Mouse (Mus musculus): Measurements from ENCODE around the gene Ccdc90b.
A peak's percentile ranks its signal among the peaks of the same experiment; 100 is the strongest.

Ccdc90b gene

DNA sequence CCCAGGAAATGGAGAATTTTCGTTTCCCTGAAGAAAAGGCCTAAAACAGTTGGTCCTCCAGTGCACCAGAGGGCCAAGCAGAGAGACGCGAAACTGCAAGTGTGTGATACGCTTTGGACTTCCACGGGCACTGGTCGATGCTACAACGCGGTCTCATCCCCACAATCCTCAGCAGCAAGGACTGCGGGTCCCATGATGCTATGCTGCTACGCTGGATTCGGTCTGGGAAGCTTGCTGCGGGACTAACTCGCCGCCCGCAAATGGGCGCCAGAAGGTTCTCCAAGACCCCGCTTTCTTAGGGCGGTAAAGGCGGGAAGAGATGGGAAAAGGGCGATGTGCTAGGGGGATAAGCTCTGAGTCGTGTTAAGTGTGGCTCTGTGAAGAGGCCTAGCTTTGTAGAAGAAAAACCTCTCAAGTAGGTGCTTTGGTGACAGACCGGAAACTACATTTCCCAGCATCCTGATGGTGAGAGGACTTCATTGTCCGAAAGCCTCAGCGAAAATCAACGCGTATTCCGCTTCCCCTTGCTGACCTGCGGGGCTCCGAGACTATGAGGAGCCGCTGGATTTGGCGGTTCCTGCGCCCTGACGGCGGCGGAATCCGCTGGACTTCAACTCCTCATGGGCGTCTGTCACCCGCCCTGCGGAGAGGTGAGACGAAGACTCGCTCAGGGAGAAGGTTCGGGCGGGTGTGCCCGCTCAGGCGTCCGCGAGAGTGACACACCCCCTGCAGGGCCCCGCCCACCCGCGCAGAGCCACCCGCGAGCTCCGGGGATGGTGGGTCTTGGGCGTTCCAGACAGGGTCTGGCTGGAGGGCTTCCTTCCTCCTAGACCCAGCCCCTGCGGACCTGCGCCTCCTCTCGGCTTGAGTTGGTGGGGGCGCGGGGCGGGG lies at the start of gene Ccdc90b:
Gene Ccdc90b (plus strand): TSS at position 164 of the 891 bp plus-strand sequence.
- DNase-seq: peak; percentile 94

DNA sequence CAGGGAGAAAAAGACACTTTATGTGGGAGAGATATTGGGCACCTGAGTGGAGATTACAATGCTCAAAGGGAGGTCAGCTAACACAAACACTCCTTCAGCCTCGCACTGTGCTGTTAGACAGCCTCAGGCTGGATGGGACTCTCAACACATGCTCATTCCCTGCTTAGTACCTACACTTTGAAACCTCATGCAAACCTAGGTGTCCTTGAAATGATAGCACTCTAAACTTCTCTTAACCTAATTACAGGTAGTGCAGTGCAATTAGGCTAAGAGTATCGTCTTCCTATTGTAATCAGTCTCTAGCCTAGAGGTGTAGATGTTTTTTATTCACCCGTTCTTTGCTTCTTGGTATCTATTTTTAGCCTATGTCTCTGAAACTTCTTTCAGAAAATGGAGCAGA lies 40.6 kb upstream of the Ccdc90b start:
- no peak for DNase-seq

DNA sequence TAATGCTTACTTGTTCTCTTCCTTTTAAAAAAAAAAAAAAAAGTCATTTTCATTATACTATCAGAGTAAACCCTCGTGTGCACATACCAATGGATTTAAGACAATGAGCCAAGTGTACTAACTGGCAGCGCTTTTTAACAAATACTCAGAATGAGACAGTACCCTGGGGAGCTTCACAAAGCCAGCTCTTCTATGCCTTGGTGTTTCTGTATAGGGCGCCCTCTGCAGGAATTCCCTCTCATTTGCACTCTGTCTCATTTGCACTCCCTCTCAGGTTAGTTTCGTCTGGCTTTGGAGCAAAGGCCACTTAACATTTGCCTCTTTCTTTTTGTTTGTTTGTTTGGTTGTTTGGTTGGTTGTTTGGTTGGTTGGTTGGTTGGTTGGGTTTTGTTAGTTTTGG lies 40.1 kb upstream of the Ccdc90b start:
- no peak for DNase-seq

DNA sequence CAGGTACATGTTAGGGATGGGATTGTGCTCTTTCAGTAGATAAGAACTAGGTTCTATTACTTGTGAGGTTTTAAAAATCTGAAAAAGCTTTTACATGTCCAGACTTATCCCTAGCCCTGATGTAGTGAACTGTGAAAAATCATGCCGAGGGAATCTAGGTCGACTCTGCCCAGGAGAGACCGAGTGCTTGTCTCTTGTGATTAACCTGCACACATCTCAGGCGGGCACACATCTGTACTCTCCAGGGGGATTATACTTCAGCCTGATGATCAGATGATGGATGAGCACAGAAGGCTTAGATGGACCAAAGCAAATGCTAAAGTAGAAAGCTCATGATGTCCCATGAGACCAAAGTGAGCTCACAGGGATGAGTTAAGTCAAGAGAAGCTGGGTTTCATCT lies 31.7 kb upstream of the Ccdc90b start:
- no peak for DNase-seq

DNA sequence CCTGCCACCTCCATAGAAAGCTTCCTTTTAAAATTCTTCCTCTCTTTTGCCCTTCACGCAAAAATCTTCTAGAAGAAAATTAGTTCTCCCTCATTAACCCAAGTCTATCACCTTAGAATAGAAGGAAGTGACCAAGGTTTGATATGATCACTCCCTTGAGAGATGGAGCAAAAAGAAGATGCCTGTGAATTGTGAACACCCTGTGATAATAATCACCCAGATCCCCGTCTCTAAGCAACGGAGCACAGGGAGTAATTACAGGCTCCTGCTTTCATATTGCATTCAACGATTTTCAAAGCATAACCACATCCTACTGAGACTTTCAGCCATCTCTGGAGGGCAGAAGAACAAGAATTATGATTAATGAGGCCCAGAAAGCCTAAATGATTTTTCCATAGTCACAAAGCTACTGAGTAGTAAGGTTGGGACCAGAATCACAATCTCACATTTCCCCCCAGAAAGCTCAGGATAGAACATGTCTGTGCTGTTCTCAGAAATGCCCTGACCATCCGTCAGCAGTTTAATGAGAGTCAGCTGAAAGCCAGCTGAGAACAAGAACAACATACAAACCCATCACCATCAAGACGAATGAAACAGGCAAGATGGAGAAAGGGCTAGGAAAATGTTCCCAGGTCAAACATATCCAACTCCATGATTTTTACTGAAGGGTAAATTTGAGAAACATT lies 28.5 kb upstream of the Ccdc90b start:
- DNase-seq: no peak

DNA sequence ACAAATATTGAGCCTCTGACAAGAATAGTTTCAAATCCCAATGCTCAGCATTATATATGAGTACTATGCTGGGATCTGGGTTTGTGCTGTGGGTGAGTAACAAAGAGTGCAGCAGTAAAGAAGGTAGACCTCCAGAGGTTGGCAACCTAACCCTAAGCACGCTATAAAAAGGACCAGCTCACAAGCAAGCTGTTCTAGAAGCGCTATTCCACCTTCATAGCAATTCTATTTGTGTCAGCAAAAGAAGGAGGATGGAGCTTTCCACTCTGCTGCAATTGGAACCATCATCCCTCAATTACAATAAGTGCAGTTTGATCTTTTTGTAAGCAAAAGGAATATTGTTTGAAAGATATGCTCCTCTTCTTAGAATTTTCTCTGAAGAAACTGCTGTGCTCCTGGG lies 14.2 kb upstream of the Ccdc90b start:
- DNase-seq: no peak

DNA sequence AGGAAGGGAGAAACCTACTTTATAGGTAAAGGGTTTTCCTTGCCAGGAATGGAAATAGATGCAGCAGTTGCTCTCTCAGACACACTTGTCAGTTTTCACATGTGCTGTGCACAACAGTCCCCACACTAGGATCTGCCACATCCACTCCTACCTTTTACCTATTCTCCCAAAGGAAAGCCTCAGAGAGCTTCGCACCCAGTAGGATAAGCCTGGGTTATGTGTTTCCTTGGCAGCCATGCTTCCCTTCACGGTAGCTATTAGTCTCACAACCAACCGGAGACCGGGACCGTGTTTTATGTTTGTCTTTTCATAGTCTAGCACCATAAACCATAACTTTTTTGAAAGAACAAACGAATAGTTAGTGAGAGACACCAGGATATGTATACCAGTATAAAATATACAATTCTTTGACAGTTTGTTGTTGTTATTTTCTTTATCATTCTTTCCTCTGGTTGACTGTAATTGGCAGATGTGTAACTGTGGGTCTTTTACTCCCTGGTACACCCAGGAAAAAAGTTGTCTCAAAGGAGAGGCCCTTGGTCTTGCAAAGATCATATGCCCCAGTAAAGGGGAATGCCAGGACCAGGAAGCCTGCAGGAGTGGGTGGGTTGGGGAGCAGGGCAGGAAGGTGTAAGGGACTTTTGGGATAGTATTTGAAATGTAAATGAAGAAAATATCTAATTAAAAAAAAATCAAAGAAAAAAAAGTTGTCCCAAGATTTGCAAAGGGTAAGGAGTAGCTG lies 10.5 kb upstream of the Ccdc90b start:
- DNase-seq: no peak

DNA sequence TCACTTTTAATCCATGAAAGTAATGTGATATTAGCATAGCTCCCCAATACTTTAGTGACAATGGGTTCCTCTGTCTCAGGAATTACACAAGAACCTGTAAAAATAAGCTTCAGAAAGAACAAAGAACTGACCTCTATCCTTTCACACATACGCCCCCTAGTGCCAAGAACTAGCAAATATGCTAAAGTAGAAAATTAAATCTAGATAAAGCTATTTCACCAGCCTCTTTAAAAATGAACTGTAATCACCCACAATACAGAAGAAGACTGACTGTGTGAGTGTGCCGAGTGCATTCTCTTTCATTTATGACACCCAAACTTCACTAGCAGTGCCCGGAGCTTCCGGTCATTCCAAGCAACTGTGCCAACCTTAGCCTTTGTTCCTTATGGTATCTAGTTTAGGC lies 10.0 kb upstream of the Ccdc90b start:
- no peak for DNase-seq

DNA sequence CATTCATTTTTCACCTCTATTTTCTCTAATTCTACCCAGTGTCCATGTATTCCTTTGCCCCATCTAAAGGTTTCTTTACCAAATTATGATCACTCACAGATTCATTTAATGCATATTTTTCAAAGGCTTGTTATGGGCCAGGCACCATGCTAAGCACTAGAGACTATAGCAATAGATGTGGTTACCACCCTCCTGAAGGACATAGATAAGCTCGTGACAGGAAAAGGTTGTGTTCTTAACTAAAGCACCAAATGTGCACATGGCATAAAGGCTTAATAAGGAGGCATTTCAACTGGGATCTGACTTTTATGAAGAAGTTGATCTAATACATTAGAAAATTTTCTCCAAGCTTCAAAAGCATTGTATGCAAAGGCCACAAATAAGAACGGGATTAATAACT lies 2.2 kb upstream of the Ccdc90b start:
- DNase-seq: no peak

DNA sequence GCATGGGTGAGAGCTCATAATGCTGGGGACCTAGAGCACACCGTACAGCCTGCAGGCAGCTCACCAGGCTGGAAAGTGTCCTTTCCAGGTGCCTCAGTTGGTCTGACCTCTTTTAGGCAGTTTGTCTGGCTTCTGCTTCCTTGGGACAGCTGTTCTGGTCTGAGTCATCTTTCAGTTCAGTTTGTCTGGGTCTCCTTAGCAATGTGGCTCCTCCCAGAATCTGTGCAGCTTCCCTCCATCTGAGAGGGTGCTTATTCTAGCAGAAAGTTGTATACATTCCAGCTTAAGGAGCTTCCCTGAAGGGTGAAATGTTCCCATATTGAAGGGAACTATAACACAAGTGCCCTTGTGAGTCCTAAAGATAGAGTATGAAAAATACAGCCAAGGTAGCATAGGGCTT lies 5.8 kb downstream of the Ccdc90b start:
- DNase-seq: no peak

DNA sequence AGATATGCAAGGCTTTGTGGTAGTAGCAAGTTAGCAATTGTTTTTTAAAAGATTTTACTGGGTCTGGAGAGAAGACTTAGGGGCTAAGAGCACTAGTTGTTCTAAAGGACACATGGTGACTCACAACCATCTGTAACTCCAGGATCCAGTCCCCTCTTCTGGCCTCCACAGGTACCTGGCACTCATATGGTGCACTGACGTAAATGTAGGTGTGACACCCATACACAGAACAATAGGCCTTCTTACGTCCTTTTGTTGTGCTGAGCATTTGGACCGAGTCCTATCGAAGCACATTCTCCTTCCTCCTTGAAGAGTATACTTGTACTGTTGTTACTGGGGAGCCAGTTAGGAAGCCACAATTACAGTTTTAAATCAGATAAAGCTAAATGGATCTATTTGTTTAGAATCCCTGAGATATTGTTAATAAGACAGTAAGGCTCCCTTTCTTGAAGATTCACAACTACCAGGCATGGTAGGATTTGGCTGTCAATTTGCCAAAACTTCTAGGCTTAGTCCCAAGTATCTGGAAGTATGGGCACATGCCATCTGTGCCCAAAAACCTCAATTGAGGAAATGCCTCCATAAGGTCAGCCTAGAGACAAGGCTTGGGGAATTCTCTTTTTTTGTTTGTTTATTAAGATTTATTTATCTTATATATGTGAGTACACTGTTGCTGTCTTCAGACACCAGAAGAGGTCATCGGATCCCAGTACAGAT lies 19.7 kb downstream of the Ccdc90b start:
- DNase-seq: no peak

DNA sequence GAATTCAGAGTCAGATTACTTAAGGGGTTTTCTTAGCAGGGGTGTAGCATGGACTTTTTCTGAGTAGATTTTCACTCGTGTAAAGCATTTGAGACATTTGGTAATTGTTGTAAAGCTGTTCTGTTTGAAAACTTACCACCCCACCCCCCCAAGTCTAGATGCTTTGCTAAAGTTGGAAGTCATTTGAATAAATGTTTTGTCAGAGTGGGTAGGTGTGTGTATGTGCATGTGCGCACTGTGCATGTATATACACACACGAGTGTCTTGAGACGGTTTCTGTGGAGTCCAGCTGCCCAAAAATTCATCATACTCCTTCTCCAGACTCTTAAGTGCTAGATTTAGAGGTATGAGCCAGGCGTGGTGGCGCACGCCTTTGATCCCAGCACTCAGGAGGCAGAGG lies 22.6 kb downstream of the Ccdc90b start:
- no peak for DNase-seq

DNA sequence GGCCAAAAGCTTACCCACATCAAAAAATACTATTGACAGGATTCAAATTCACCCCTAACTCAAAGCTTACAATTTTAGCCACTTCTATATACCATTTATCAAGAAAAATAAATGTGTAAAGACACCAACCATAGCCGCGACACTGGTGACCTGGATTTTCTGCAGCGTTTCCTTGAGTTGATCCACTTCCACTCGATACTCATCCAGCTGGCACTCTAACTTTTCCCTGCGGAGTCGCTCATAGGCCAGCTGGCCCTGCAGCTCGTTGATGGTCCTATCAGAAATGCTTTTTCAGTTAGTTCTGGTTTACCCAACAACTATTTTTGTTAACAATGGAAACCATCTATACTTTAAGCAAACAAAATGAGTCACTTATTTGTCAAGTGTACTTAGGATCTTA lies 29.0 kb downstream of the Ccdc90b start:
- no peak for DNase-seq

DNA sequence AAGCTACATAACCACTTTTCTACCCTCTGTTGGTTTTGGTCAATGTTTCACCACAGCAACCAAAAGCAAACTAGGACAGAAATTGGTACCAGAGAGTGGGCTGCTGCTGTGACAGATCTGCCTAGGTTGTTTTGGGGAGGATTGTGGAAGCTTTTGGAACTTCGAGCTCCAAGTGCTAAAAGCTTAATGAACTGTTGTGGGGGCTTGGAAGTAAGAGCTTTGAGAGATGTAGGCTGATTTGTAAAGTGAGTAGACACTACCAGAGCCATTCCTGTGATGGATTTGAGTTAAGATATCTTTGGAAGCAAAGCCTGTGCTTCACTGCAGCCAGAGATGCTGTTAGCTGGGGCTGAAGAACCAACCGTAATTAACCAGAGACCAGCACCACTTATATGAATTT lies 29.9 kb downstream of the Ccdc90b start:
- DNase-seq: no peak

DNA sequence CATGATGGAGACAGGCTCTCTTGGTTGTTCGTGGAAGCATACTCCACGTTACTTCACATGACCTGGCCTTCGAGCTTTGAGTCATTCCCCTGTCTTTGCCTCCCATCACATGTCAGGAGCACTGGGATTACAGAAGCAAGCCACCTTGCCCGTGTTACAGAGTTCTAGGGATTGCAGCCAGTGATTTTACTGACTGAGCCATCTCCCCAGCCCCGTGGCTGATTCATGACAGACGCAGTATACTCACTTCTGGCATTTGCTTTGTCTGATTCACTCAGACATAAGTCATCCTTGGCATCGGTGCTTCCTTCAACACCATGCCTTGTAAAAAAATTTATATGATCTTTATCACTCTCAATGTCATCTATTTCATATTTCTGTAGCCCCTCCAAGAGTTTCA lies 44.0 kb downstream of the Ccdc90b start:
- DNase-seq: no peak

DNA sequence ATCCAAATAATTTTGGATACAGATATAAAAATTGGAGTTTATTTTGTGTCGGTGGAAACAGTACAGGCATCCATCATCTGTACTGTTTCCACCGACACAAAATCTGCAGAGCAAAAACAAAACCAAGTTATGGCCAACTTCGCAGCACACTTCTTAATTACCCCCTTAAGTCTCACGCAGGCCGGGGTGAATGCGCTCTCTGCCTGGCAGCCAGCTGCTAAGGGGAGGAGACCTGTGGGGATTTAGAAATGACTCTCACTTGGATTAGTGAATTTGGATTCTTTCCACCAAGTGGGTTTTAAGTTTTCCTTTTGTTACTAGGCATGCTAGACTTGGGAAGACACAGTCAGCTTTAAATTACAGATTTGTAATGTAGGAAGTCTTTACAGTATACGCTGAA lies 49.9 kb downstream of the Ccdc90b start:
- no peak for DNase-seq

DNA sequence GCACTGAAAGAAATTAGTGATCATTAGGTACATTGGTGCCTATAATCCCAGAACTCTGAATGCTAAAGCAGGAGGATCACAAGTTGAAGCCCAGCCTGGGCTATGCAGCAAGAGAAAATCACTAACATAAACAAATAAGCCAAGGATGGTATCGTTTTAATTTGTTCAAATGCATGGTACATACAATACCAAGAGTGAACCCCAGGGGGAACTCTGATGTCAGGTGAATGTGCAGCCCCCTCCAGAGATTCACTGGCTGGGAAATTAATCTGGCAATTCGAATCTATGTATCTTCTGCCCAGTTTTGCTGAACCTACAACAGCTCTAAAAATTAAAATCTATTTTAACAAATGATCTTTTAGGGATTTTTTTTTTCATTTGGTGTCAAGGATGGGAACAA lies 63.5 kb downstream of the Ccdc90b start:
- no peak for DNase-seq

DNA sequence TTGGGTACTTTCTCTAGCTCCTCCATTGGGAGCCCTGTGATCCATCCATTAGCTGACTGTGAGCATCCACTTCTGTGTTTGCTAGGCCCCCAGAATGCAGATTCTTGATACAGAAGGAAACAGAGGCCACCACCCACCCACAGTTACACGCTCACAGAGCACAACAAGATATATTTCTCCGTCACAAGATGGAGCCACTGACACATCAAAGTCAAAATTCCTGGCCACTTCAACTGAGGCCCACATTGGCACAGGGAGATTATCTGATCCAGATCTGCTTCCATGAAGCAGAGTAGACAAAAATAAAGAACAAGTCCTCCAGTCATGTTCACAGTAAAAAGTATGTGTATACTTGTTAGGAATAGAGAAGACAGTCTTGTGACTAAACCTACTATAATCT lies 69.2 kb downstream of the Ccdc90b start:
- DNase-seq: peak; percentile 18

Data from kidney, adult 18-20 months (tissue).